Mouse (Mus musculus): ENCODE data around the gene Fblim1. TPM values are rescaled to one million over a fixed set of nuclear protein-coding genes. Genes with fewer than 3 reads are reported as not detected.

Fblim1 gene
- polyA plus RNA-seq, 1 experiment: 1.3 TPM

- H3K27ac ChIP-seq (ENCODE audit: insufficient read depth, low read length): no peak overlapping the region
- no peak overlapping the region for H3K4me3 ChIP-seq (ENCODE audit: insufficient read depth, low read length)
- no peak for TF ChIP-seq POLR2A (IDR thresholded peaks at IDR 0.05; ENCODE audit: extremely low read depth, insufficient read depth, low read length)
- no peak for TF ChIP-seq CTCF (IDR thresholded peaks at IDR 0.05; ENCODE audit: extremely low read depth, insufficient read depth, low read length)
- H3K4me1 ChIP-seq (ENCODE audit: control insufficient read depth, insufficient read depth, low read length): no peaks in the 10 kb centered on the region
Observed at GRCm38 (mm10) chr4:141596700-141597328, 9.1 kb downstream of the Fblim1 start.

- TF ChIP-seq CTCF (IDR thresholded peaks at IDR 0.05; ENCODE audit: extremely low read depth, insufficient read depth, low read length): no peak
- TF ChIP-seq POLR2A (IDR thresholded peaks at IDR 0.05; ENCODE audit: extremely low read depth, insufficient read depth, low read length): no peak
- Histone ChIP-seq H3K27ac (ENCODE audit: insufficient read depth, low read length) (no peak overlapping the region), H3K4me3 (ENCODE audit: insufficient read depth, low read length) (no peak overlapping the region), H3K4me1 (ENCODE audit: control insufficient read depth, insufficient read depth, low read length) (no peaks in the 10 kb centered on the region)
Observed at GRCm38 (mm10) chr4:141595605-141596268, 10.2 kb downstream of the Fblim1 start.

- Histone ChIP-seq H3K4me1 (ENCODE audit: control insufficient read depth, insufficient read depth, low read length) (no peaks in the 10 kb centered on the region), H3K4me3 (ENCODE audit: insufficient read depth, low read length) (no peak overlapping the region), H3K27ac (ENCODE audit: insufficient read depth, low read length) (no peak overlapping the region)
- TF ChIP-seq CTCF (IDR thresholded peaks at IDR 0.05; ENCODE audit: extremely low read depth, insufficient read depth, low read length): no peak
- no peak for TF ChIP-seq POLR2A (IDR thresholded peaks at IDR 0.05; ENCODE audit: extremely low read depth, insufficient read depth, low read length)
Observed at GRCm38 (mm10) chr4:141595138-141595537, 10.8 kb downstream of the Fblim1 start.

- Histone ChIP-seq H3K4me3 (ENCODE audit: insufficient read depth, low read length) (no peak overlapping the region), H3K4me1 (ENCODE audit: control insufficient read depth, insufficient read depth, low read length) (no peaks in the 10 kb centered on the region), H3K27ac (ENCODE audit: insufficient read depth, low read length) (no peak overlapping the region)
- peak; percentile 48 for TF ChIP-seq CTCF (IDR thresholded peaks at IDR 0.05; ENCODE audit: extremely low read depth, insufficient read depth, low read length)
- TF ChIP-seq POLR2A (IDR thresholded peaks at IDR 0.05; ENCODE audit: extremely low read depth, insufficient read depth, low read length): no peak
Observed at GRCm38 (mm10) chr4:141591547-141591946, 14.3 kb downstream of the Fblim1 start.

- no peak overlapping the region for H3K4me3 ChIP-seq (ENCODE audit: insufficient read depth, low read length)
- TF ChIP-seq POLR2A (IDR thresholded peaks at IDR 0.05; ENCODE audit: extremely low read depth, insufficient read depth, low read length): no peak
- TF ChIP-seq CTCF (IDR thresholded peaks at IDR 0.05; ENCODE audit: extremely low read depth, insufficient read depth, low read length): no peak
- H3K4me1 ChIP-seq (ENCODE audit: control insufficient read depth, insufficient read depth, low read length): no peaks in the 10 kb centered on the region
- no peak overlapping the region for H3K27ac ChIP-seq (ENCODE audit: insufficient read depth, low read length)
Observed at GRCm38 (mm10) chr4:141583919-141584318, 22.0 kb downstream of the Fblim1 start.

GRCm38 (mm10) chr4:141581051-141581450, 24.8 kb downstream of the Fblim1 start:
- H3K4me1 ChIP-seq (ENCODE audit: control insufficient read depth, insufficient read depth, low read length): no peaks in the 10 kb centered on the region
- H3K4me3 ChIP-seq (ENCODE audit: insufficient read depth, low read length): no peak overlapping the region
- TF ChIP-seq POLR2A (IDR thresholded peaks at IDR 0.05; ENCODE audit: extremely low read depth, insufficient read depth, low read length) (no peak), CTCF (IDR thresholded peaks at IDR 0.05; ENCODE audit: extremely low read depth, insufficient read depth, low read length) (no peak)
- H3K27ac ChIP-seq (ENCODE audit: insufficient read depth, low read length): no peak overlapping the region

- H3K4me1 ChIP-seq (ENCODE audit: control insufficient read depth, insufficient read depth, low read length): no peaks in the 10 kb centered on the region
- no peak overlapping the region for H3K4me3 ChIP-seq (ENCODE audit: insufficient read depth, low read length)
- no peak overlapping the region for H3K27ac ChIP-seq (ENCODE audit: insufficient read depth, low read length)
- TF ChIP-seq CTCF (IDR thresholded peaks at IDR 0.05; ENCODE audit: extremely low read depth, insufficient read depth, low read length) (no peak), POLR2A (IDR thresholded peaks at IDR 0.05; ENCODE audit: extremely low read depth, insufficient read depth, low read length) (no peak)
Observed at GRCm38 (mm10) chr4:141578833-141579232, 27.1 kb downstream of the Fblim1 start.

GRCm38 (mm10) chr4:141576877-141577276, 29.0 kb downstream of the Fblim1 start:
- no peak overlapping the region for H3K27ac ChIP-seq (ENCODE audit: insufficient read depth, low read length)
- no peak overlapping the region for H3K4me3 ChIP-seq (ENCODE audit: insufficient read depth, low read length)
- H3K4me1 ChIP-seq (ENCODE audit: control insufficient read depth, insufficient read depth, low read length): no peaks in the 10 kb centered on the region
- TF ChIP-seq POLR2A (IDR thresholded peaks at IDR 0.05; ENCODE audit: extremely low read depth, insufficient read depth, low read length) (no peak), CTCF (IDR thresholded peaks at IDR 0.05; ENCODE audit: extremely low read depth, insufficient read depth, low read length) (no peak)

GRCm38 (mm10) chr4:141576404-141576803, 29.5 kb downstream of the Fblim1 start:
- TF ChIP-seq CTCF (IDR thresholded peaks at IDR 0.05; ENCODE audit: extremely low read depth, insufficient read depth, low read length) (no peak), POLR2A (IDR thresholded peaks at IDR 0.05; ENCODE audit: extremely low read depth, insufficient read depth, low read length) (no peak)
- Histone ChIP-seq H3K27ac (ENCODE audit: insufficient read depth, low read length) (no peak overlapping the region), H3K4me3 (ENCODE audit: insufficient read depth, low read length) (no peak overlapping the region), H3K4me1 (ENCODE audit: control insufficient read depth, insufficient read depth, low read length) (no peaks in the 10 kb centered on the region)

All from cortical plate, adult 2 months (tissue).